Mouse (Mus musculus): ENCODE measurements around the gene Snx30.

Snx30 gene

DNA sequence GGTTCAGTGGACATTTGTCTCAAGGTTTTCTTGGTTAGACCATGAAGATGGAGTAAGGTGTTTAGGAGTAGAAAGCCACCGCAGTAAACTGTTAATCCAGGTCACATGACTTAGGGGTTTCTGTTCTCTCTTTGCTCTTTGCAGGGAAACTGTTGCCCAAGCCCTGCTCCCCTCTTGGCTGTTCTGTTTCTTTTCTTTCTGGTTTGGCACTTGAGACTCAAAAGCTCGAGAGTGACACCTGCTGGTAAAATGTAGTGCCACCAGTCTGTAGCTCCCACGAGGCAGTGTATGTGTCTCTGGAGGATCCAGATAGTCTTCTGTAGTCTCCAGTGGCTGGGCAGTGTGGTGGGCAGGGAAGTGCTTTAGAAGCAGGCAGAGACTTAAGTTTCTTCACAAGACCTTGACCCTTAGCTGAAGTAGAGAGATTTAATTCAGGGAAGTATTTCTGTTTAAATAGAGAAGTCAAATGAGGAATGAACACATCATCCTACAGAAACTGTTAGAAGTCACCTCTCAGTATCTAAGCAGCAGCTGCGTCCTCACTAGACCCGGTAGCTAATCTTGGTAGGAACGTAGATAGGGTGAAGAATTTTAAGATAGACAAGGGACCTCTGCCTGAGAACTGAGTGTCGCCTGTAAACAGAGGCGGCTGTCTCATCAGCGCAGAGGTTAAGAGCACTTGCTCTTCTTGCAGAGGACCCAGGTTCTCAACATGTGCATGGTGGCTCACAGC is 65.4 kb downstream of the Snx30 start:
- peak; percentile 81 for DNase-seq (ENCODE audit: low spot score)

DNA sequence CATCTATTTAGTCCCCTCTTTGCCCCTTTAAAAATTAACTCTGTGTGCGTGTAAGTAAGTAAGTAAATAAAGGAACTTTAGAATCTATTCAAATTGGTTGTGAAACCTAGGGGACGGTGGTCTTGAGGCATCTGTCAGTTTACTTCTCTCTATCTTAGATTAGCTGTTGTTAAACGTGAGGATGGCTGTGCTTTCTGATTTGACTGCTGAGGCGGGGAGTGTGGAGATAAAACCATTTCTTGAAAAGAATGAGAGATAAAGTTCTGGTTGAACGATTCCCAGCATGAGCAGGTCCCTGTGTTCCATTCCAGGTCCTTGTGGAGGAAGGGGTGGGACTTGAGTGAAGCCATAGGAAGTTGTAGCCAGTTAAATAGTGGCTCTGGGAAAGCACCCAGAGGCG is 67.6 kb downstream of the Snx30 start:
- no peak for DNase-seq (ENCODE audit: low spot score)

GRCm38 (mm10) chr4:59873830-59874229 is 68.2 kb downstream of the Snx30 start:
- no peak for DNase-seq (ENCODE audit: low spot score)

- no peak for DNase-seq (ENCODE audit: low spot score)
Observed at GRCm38 (mm10) chr4:59876570-59876969, 70.9 kb downstream of the Snx30 start.

- DNase-seq (ENCODE audit: low spot score), result no peak
Observed at GRCm38 (mm10) chr4:59877025-59877424, 71.4 kb downstream of the Snx30 start.

- no peak for DNase-seq (ENCODE audit: low spot score)
Observed at GRCm38 (mm10) chr4:59878595-59878994, 73.0 kb downstream of the Snx30 start.

DNA sequence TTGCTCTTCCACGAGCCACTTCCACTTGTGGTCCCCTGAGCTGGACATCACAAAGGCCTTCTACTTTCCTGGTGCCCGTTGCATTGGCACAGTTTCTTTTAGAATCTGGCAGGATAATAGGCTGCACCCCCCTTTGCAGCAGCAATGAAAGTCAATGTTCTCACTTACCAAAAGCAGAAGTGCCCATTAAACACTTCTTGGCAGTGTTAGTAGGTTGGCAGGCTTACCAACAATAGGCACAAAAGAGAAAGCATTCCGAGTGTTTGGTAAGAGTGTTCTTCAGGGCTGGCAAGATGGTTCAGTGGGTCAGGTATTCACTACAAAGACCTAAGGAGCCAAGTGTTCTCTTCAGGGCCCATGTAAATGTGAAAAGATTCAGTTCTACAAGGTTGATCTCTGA is 73.8 kb downstream of the Snx30 start:
- no peak for DNase-seq (ENCODE audit: low spot score)

GRCm38 (mm10) chr4:59880725-59881124 is 75.1 kb downstream of the Snx30 start:
- no peak for DNase-seq (ENCODE audit: low spot score)

DNA sequence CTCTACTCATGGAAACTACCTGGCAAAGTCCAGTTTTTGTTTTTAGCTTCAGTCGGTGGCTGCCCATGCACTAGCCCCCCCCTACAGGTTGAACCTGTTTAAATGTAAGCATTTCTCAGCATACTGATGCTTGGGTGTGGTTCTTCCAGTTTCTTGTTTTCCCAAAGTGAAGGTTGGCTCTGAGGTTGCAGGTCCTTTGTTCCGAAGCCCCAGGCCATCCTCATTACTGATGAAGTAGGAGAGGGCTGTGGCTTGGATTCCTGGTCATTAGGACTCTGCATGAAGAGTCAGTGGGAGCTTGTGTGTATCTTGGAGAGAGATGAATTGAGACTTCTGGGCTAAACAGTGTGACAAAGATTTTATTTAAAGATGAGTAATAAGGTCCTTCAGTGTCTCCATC is 75.6 kb downstream of the Snx30 start:
- DNase-seq (ENCODE audit: low spot score), result no peak

- no peak for DNase-seq (ENCODE audit: low spot score)
Observed at GRCm38 (mm10) chr4:59884136-59884696, 78.6 kb downstream of the Snx30 start.

DNA sequence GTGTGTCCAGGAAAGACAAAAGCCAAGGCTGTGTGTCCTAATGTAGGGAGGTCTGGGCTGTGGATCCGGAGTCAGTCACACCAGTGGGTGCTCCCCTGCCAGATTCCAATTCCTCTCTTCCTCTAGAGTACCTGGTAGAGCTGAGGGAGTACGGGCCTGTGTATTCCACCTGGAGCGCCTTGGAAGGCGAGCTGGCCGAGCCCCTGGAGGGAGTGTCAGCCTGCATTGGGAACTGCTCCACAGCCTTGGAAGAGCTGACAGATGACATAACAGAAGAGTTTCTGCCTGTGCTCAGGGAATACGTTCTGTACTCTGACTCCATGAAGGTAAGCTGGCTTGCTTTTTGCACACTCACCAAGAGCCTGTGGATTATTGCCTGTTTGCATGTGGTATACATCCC is 80.6 kb downstream of the Snx30 start:
- no peak for DNase-seq (ENCODE audit: low spot score)

DNA sequence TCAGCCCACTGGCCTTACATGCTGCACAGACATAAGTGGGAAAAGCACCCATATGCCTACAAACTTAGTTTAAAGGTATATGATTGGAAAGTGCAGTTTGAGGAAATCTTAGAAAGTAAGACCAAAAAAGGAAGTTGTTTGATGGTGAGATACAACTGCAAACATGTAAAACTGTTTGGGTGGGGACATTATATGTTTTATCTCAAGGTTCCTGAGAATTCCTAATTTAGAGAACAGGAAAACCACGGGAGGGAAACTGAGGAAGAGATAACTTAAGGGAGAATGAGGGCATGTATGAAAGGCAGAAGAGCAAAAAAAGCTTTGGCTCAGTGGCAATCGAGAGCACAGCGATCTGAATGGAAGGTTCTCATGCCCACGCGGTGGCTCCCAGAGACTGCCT is 81.4 kb downstream of the Snx30 start:
- no peak for DNase-seq (ENCODE audit: low spot score)

DNA sequence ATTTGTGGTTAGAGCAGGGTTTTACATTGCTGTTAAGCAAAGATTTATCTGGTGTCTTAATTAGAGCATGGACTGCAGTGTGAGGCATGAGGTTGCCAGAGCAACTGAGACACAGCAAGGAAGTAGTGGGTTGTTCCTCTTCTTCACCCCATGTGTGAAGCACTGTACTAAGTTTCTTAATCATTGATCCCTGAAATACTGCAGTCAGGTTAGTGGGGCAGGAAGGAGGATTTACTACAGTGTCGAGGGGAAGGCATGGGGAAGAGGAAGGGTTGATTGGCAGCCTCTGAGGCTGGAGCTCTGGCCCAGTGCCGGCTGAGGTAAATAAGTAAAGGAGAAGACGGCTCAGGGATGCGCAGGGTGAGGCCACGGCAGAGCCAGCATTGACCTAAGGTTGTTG is 82.4 kb downstream of the Snx30 start:
- no peak for DNase-seq (ENCODE audit: low spot score)

DNA sequence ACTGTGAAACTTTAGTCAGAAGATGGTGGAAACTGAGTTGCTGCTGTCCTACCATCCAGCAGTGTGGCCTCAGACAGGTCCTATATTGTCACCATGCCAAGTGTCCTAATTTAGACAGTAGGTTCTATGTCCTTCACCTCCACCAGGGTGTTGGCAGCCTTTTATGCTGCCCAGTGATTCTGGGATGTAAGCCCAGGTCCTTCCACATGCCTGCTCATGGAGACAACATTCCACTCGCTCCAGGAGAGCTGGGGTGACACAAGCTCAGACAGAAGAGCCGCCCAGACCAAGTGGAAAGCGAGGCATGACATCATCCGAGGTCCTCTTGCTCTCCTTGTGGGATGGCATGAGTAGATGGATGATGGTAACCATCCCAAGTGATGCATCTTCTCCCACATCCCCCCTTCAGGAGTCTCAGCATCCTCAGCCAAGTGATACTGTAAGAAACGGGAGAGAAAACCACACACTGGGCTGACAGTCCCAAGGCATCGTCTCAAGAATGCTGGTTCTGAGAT is 84.5 kb downstream of the Snx30 start:
- no peak for DNase-seq (ENCODE audit: low spot score)

DNA sequence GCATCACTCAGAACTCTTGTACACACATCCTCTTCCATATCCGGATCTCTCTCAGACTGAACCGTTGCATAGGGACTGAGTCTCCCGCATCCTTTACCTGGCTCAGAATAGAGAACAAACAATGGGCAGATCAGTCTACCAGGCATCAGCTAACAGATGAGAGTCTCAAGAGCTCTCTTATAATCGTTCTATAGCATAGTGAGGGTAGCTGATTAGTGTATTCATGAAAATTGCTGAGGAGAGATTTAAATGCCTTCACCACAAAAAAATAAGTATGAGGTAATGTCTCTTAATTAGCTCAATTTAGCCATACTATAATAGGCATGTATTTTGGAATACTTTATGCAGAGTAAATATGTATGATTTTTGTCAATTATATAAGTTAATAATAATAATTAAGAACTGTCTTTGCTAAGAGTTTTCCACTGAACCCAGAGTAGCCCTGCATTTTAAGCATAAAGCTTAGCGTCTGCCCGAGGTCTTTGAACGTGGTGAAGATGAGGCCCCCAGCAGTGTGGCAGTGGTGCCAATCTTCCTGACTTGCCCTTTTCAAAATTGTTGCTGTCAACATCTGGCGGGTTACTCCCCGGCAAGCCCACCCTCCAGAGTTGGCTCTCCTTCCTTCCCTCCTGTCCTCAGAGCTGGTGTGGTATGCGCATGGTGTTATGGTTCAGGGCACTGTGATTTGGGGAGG is 86.2 kb downstream of the Snx30 start:
- DNase-seq (ENCODE audit: low spot score), result no peak

- no peak for DNase-seq (ENCODE audit: low spot score)
Observed at GRCm38 (mm10) chr4:59892731-59893130, 87.1 kb downstream of the Snx30 start.

- DNase-seq (ENCODE audit: low spot score), result no peak
Observed at GRCm38 (mm10) chr4:59894415-59894814, 88.8 kb downstream of the Snx30 start.

GRCm38 (mm10) chr4:59894977-59895575 is 89.4 kb downstream of the Snx30 start:
- DNase-seq (ENCODE audit: low spot score), result no peak

DNA sequence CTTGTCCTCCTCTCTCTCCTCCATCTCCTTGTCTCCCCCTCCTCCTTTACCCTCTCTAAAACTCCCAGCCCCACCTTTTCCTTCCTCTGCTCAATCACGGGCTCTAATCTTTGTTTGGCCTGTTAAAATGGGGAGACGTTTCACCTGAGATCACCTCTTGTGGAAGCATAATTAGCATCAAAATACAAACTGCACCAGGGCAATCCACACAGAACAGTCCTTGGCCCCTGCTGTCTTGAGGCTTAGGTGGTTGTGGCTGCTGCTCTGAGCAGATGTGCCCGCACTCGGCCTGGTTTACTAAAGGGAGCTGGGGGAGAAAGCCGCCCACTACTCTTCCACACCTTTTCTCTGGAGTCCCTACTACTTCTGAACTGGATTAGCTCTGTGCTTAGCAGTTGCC is 90.4 kb downstream of the Snx30 start:
- DNase-seq (ENCODE audit: low spot score), result no peak

DNA sequence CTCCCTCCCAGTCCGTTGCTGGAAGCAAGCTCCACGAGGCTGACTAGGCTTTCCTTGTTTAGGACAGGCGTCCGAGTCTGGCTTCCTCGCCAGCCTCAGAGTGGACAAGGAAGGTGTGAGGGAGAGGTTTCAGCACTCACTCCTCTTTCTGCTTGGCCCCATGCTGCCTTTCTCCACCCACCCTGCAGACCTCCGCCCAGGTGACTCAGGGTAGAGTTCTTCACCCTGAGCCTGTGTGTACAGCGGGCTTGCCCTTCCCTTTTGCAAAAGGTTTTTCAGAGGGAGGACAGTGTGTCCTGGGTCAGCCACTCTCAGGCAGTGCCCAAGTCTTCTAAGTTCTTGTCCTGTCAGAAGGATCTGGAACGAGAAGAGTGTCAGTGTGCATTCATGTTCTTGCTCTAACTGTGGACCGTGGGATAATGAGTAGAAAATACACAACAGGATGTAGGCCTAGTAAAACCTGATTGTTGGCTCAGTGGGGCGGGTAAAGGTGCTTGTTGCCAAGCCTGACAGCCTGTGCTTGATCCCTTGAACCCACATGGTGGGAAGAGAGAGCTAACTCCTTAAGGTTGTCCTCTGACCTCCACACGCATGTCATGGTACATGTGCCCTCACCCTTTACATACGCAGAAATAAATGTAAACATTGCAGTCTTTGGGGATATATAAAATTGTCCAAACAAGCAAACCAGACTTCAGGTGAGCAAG is 92.3 kb downstream of the Snx30 start:
- DNase-seq (ENCODE audit: low spot score), result no peak

DNA sequence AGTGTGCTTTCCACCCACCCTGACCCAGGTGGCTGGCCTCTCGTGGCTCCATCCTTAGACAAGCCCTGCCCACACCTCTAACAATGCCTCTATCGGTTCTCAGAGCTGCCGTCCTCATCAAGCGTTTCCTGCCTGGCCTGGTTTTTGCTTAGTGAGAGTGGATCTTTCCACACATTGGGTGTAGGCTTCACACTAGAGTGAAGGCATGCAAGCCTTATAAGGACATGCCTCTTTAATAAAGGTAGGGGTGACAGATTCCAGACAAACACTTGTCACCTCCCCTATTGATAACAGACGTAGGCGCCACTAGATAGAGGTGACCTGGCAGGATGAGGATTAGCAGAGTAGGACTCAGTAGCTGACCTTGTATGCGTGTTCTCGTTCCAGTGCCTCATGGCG is 92.9 kb downstream of the Snx30 start:
- no peak for DNase-seq (ENCODE audit: low spot score)

- DNase-seq (ENCODE audit: low spot score), result no peak
Observed at GRCm38 (mm10) chr4:59901810-59902209, 96.2 kb downstream of the Snx30 start.

Data from testis, postnatal 10 days (tissue).